Mouse (Mus musculus) bone marrow, adult 2 months (tissue): ENCODE data around the gene Kansl1. TPM values are rescaled to one million over a fixed set of nuclear protein-coding genes. Genes with fewer than 3 reads are reported as not detected.
A peak's percentile ranks its signal among the peaks of the same experiment; 100 is the strongest.

Experiments used
- H3K27ac ChIP-seq: fragments of 200-500 bp; 2 replicates; pipeline ENCODE4 v1.5.1; 2012; ENCODE audit warnings: low read depth, mild to moderate bottlenecking, control low read depth, inconsistent platforms, low read length; ENCODE audit not compliant: control insufficient read depth, poor library complexity, insufficient read depth
- H3K4me1 ChIP-seq: fragments of 200-500 bp; 2 replicates; pipeline ENCODE4 v1.6.1; 2011; ENCODE audit warnings: low read length; ENCODE audit not compliant: control insufficient read depth, insufficient read depth
- H3K4me3 ChIP-seq: fragments of 200-500 bp; replicated peaks from 2 replicates; pipeline ENCODE3; 2011; ENCODE audit warnings: mild to moderate bottlenecking, low read depth, low read length, control low read depth; ENCODE audit not compliant: control insufficient read depth
- CTCF ChIP-seq: fragments of 200-500 bp; IDR thresholded peaks from 2 replicates; pipeline ENCODE4 v1.5.1; 2011; ENCODE audit warnings: low read length, control low read depth; ENCODE audit not compliant: control insufficient read depth, insufficient read depth
- POLR2A ChIP-seq: fragments of 200-500 bp; IDR thresholded peaks from 2 replicates; pipeline ENCODE4 v1.6.1; 2011; ENCODE audit warnings: low read depth, mild to moderate bottlenecking, control low read depth, low read length, borderline replicate concordance; ENCODE audit not compliant: control insufficient read depth
- WGBS: fragments of 180-500 bp; shearing (Covaris S2); methylation state at CpG from one replicate; pipeline ENCODE4 v1.1.7; 2018; 5-methylcytosine and 5-hydroxymethylcytosine counted together
- polyA plus RNA-seq: library from polyadenylated mRNA; stranded (reverse); fragments of >200 nt; gene quantifications from 2 replicates; pipeline ENCODE4 v1.2.4, GENCODE M21; 2011; ENCODE audit warnings: low replicate concordance; ENCODE audit not compliant: missing spikeins, insufficient read depth, insufficient read length

The Kansl1 gene
- polyA plus RNA-seq, 1 experiment, result 19.0 TPM

DNA sequence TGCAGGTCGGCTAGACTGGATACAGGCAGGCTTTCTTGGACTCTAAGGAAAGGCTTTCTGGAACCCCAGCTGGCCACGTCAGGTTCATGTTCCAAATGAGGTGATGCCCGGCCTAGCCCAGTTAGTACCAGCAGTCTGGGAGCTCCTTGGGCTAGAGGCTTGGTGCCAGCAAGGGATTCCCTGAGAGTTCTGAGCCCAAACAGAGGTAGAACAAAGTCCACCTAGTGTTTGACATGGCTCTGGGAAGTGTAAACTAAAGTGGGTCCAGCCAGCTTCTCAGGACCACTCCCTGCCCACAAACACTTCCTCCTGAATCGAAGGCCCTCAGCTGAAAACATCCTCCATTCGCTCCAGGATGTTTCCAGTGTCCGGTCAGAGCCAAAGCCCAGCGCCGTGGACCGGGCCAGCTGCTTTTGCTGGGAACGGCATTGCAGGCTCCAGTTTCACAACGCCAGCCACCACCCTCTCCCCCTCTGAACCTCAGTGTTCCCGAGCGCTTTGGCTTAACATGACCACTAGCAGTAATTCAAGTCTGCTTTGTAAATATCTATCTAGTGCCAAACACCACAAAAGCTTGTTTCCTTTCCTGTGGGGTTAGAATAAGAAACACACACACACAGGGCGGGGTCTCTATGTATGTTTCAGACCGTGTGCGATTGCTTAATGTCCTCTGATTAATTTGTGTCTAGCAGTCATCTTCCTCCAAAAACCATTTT is 151.8 kb downstream of the Kansl1 start:
- TF ChIP-seq POLR2A (no peak), CTCF (no peak)
- Histone ChIP-seq H3K4me1 (no peaks in the 10 kb centered on the region), H3K27ac (no peak overlapping the region)

DNA sequence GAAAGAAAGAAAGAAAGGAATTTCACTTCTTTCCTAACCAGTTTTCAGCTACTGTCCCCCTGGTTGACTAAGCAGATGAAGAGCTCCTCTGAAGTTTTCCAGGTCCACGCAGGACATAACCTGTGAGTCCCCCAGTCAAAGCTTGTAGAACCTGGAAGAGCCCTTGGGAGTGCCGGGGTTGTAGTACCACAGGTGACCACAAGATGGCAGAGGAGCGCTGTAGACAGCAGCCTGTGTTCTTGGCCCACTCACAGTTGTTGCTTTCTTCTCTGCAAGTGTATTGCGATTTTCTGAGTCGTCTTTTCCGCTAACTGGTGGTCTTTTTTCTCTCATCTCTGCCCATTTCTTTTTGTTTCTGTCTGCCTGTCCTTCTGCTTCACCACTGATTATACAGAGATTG is 153.0 kb downstream of the Kansl1 start:
- TF ChIP-seq POLR2A, result no peak
- TF ChIP-seq CTCF, result peak; percentile 96
- Histone ChIP-seq H3K4me1 (no peaks in the 10 kb centered on the region), H3K4me3 (no peak overlapping the region), H3K27ac (no peak overlapping the region)
- WGBS, result 4% methylated on average over 6 of the region's 6 CpGs

More for the DNA sequence above, 151.8 kb downstream of the Kansl1 start:
- WGBS, result 28% methylated on average over 16 of the region's 16 CpGs
- H3K4me3 ChIP-seq, result no peak overlapping the region

DNA sequence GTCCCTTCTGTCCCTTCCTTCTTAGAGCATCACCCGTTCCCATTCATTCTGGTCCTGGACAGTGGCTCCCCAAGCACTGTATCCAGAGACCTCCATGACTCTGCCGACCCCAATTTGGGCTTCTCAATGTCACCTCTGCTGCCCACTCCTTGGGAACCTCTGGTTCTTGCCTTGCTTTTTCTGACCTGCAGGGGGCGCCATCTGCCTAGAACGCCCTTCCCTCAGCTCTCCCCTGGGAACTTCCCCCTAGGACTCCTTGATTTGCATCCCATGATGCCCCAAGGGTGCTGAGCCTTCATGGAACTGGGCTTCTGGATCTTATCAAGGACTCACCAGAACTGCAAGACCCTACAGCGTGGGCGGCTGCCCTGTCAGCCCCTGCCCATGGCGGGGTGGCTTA is 157.0 kb downstream of the Kansl1 start:
- Histone ChIP-seq H3K4me1 (no peaks in the 10 kb centered on the region), H3K4me3 (no peak overlapping the region), H3K27ac (no peak overlapping the region)
- TF ChIP-seq CTCF, result peak; percentile 65
- TF ChIP-seq POLR2A, result no peak
- 65% methylated on average over 7 of the region's 7 CpGs for WGBS

DNA sequence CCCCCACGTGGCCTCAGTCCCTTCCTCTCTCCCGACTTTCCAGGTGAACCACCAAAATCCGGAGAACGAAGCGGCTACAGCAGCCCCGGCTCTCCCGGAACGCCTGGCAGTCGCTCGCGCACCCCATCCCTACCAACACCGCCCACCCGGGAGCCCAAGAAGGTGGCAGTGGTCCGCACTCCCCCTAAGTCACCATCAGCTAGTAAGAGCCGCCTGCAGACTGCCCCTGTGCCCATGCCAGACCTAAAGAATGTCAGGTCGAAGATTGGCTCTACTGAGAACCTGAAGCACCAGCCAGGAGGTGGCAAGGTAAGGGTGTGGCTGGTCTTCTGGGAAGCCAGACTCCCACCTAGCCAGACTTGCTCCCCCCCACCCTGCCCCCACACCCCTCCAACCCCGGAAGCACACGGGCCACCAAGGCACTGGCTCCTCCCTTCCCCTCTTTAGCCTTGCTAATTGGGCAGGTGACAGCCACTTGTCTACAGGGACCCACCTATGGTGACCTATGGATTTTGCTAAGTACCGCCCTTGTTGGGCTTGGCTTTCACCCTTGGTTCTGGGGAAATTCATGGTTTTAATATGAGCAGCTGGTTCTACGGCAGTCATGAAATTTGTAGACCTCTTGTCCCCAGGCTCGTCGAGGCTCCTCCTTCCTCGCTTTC is 158.3 kb downstream of the Kansl1 start:
- 21% methylated on average over 23 of the region's 23 CpGs for WGBS
- H3K4me3 ChIP-seq, result no peak overlapping the region

DNA sequence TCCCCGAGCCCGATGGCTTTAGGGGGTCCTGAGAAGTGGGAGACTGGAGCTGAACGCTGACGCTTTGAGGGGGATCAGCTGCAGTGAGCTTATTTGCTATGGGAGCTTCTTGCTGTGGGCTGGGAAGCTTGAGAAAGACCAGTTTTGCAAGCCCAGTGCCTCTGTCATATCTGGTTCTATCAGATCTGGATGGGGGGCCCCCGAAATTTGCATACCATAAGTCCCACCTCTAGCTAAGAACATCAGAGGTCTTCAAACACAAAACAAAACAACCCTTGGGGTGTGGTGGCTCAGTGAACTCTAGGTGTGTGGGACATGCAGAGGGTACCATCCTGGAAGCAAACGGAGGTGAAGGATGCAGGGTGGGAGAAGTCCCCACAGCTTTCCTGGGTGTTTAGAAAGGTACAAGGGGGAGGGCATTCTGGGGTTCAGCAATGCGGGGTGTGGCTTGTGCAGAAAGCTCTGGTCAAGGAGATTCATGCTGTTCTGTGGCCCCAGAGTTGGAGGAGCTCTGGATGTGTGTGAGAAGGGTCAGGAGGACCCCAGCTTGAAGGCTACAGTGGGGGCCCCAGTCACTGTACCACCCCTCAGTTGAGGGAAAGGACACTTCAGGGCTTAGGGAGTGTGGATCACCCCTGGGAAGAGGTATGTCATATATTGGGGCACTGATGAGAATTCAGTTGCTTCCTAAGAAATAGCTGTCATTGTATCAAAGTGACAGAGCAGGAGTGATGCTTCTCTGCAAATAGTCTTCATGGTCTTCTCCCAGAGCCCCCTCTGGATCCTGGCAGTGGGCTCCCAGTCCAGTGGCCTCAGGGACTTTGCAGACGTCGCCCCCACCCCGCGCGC is 159.1 kb downstream of the Kansl1 start:
- Histone ChIP-seq H3K4me1 (no peaks in the 10 kb centered on the region; the same call in 1 of the 2 replicates), H3K27ac (peak overlapping the region; percentile 14; the same call in 1 of the 2 replicates), H3K4me3 (no peak overlapping the region)
- 35% methylated on average over 12 of the region's 12 CpGs for WGBS
- TF ChIP-seq CTCF (no peak), POLR2A (no peak)

More for the DNA sequence above, 158.3 kb downstream of the Kansl1 start:
- Histone ChIP-seq H3K4me1 (no peaks in the 10 kb centered on the region; the same call in 1 of the 2 replicates), H3K27ac (peak overlapping the region; percentile 14; the same call in 1 of the 2 replicates)
- TF ChIP-seq CTCF (no peak), POLR2A (no peak)

DNA sequence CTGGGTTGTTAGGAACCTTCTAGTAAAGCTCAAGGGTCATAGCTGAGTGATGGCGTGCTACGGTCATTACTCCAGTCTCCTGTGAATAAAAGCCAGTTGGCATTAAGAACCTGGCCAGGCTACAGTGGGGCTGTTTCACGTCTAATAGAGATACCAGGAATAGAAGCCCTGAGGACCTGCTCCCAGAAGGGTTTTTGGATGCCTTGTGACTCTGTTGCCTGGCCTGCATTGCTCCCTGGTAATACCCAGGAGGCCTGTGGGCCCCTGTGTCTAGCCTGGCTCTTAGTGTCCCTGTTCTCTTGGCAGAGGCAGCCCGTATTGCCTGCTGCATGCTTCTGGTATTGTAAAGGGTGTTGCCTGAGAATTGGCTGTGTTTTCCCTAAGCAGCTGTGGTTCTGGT is 161.5 kb downstream of the Kansl1 start:
- TF ChIP-seq POLR2A (no peak), CTCF (no peak)
- Histone ChIP-seq H3K4me3 (no peak overlapping the region), H3K27ac (no peak overlapping the region), H3K4me1 (peaks cover 2% of the 10 kb centered on the region)
- 77% methylated on average over 4 of the region's 4 CpGs for WGBS

DNA sequence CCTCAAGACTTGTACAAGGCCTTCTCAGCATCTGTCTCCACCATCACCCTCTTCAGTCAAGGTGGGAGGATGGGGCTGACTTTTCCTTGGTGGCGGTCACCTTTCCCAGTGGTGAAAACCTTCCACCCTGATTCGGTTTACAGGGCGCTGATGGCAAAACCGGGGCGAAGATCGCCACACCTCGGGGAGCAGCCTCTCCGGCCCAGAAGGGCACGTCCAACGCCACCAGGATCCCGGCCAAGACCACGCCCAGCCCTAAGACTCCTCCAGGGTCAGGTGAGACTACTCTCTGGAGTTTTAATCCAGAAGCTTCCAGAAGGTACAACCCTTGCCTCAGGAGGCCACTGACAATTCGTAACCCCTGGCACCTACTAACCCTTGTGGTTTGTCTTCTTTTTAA is 162.2 kb downstream of the Kansl1 start:
- 90% methylated on average over 13 of the region's 13 CpGs for WGBS
- TF ChIP-seq CTCF (no peak), POLR2A (no peak)
- Histone ChIP-seq H3K27ac (no peak overlapping the region), H3K4me1 (peaks cover 2% of the 10 kb centered on the region), H3K4me3 (no peak overlapping the region)

DNA sequence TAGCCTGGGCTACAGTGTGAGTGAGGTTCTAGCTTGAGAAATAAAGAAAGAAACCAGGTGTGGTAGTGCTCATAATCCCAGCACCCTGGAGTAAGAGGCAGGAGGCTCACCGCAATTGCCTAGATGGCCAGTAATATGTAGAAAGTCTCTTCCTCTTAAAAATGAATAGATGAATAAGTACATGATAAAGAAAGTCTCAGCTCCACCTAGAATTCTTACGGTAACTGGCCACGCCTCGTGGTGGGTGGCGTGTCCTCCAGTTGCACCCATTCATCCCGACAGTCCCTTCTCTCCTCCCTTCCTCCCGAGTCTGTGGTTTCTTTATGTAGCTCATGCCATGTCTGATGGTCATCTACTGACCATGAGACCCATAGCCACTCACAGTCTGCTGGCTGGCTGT is 162.9 kb downstream of the Kansl1 start:
- WGBS, result 73% methylated on average over 7 of the region's 7 CpGs
- H3K4me3 ChIP-seq, result no peak overlapping the region
- H3K4me1 ChIP-seq, result peaks cover 2% of the 10 kb centered on the region
- TF ChIP-seq POLR2A, result no peak
- no peak for TF ChIP-seq CTCF
- H3K27ac ChIP-seq, result no peak overlapping the region
